Mouse (Mus musculus) thymus, postnatal 4 days (tissue): Measurements from ENCODE around the gene Atg9b.
A peak's percentile ranks its signal among the peaks of the same experiment; 100 is the strongest.

Experiments used
- DNase-seq: peaks from one replicate; pipeline ENCODE4 v3.0.0; 2021

Atg9b gene

DNA sequence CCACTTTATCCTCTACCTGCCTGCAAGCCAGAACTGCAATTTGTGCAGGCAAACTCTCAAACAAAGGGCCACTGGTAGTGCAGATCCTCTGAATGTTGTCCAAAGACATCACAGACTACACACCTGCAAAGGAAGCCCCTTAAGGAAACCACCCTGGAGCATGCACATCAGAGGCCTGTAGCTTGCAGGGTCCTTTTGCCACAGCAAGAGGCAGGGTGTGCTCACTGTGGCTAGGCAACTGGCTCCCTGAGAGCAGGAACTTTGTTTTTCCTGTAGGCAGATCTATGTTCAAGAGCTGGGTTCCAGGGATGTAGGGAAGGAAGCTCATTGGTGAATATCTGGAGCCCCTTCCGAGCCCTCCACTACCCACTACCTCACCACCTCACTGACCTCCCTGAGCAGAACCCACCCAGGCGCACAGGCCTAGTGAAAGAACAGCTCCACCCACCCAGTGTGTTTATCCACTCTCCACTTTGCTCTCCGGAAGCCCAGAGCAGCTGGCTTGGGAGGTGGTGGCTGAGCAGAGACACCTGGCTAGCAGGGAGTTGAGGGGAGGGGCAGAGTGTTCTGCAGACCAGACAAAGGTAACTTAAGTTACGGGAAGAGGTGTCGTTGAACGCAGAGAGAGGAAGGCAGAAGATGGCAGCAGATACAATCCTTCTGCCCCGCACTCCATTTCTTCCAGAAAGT lies 44.6 kb downstream of the Atg9b start:
- DNase-seq = peak; percentile 64

DNA sequence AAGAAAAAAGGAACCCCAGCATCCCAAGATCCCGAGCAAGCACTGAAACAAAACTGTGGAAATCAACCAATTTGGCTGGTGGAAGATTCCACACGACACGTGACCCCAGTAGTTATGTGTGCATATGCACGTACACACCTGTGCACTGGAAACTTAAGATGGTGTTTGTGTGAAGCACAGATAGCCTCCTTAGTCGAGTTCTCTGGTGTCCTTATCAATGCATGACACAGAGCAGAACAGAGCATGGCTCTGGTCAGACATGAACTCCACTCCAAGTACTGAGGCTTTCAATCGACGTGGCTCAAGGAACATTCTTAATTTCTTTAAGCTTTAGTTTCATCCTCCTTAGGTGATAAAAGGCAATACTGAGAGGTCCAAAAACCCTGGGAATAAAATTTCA lies 45.6 kb downstream of the Atg9b start:
- no peak for DNase-seq

DNA sequence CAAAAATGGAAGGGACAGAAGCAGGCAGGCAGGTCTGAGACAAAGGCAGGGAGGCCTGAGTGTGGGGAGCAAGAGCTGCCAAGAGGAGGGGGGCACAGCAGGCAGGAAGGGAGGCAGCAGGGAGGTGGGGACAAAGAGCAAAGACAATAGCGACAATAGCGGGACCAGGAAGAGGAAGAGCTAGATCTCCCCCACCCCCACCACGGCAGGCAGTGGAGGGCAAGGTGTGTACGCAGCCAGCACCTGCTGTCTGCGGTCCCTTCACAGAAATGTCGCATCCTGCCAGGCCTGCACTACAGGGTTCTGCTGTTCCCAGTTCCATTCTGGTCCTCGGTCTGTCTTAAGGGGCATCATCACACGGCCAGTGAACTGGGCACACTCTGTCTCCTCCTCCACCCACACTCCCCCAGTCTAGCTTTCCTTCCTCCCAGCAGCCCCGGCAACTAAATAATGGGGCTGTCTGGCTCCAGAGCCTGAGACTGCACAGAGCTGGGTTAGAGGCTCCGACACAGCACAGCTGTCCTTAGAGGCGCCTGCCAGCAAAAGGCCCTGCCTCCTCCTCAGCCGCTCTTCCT lies 47.4 kb downstream of the Atg9b start:
- DNase-seq = peak; percentile 90

DNA sequence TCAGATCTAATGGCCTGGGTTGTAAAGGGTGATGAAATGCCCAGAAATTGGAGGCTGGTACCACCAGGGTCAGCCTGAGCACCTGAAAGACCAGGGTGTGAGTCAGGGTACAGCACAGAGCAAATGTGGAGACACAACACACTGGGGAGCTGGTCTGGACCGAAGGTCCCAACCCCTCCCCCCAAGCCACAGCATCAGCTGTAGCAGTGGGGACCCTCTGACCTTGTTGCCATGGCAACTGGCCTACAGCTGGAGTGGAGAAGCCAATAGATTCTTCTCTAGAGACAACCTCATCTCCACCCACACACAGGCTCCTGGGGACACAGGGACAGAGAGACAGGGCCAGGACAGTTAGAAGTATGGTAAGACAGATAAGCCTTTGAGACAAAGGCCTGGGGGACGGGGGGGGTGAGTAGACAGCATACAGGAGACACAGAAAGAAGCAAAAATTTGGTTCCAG lies 47.9 kb downstream of the Atg9b start:
- peak; percentile 71 for DNase-seq

DNA sequence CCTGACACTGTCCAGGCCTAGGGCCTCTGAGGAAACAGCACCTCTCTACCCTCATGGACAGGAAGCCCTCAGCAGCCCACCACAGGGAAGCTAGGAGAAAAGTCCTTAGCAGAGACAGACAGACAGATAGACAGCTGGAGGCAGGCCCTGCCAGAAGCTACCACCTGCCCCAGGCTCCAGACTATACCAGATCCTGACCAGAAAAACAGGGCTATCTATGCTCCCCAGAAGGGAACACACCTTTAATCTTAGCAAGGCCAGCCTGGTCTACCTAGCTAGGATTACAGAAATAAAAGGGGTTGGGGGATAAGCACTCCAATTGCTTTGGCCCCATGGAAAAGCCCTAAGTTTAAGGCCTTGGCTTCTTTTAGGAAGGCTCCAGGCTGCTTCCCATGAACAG lies 48.6 kb downstream of the Atg9b start:
- DNase-seq = no peak

DNA sequence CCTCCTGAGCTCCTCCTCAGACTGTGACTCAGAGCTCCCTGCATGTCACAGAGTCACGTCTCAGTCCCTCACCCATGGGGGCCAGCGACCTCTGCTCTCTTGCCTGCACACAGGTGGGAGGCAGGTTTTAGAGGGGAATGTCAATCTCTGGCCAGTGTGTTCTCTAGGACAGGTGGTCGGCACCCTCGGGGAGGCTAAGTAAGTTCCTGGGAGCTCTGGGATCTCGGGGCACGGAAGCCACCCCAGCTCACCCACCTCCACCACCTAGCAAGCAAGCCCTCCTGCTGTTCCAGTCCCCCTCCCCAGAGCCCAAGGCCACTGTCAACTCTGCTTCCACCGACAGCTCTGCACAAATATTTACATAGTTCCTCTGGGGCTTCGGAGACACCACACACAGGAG lies 49.0 kb downstream of the Atg9b start:
- DNase-seq = no peak

DNA sequence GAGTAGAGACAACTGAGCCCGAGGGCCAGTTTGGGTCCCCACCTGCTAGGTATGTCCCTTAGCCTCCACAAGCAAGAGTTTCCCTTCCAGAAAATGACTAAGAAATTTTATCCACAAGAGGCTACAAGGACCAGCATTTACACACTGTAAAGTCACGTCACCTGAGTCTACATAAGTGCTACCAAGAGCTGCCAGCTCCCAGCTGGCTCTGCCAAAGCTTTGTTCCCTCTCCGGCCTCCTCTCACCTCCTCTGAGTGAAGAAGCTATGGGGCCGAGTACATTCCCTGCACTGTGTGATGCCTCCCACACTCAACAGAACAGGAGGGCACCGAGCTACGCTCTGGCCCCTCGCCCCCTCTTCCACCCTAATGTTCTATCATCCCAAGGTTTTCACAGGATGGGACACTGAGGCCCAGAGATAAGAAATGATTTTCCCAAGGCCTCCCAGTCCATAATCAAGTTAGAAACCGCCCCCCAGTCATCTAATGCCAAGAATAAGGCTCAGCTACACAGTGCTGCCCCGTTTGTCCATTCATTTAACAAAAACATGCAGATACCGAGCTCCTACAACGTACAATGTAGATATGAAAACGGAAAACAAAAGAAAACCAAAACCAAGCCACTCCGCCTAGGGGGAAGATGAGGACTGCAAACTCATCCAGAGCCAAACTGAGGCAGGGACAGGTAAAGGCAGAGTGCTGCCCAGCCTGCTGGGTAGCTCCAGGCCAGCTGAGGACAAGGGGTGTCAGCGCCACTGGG lies 49.6 kb downstream of the Atg9b start:
- DNase-seq = no peak

DNA sequence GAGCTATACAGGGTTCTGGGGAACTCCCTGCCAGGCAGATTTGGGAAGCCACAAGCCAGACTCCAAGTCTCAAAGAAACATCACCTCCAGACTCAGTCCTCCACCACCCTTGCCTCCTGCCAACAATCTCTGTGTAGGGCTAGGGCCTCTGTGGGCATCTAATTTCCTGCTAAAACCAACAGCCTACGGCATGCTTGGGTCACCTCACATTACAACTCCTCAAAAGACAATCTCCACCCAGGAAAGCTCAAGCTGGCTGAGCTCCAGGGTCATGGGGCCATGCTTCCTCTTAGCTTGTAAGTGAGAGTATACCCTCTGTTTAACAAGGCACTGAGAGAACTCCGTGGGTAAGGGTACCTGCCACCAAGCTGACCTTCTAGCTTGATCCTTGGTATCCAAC lies 54.1 kb downstream of the Atg9b start:
- DNase-seq = no peak

DNA sequence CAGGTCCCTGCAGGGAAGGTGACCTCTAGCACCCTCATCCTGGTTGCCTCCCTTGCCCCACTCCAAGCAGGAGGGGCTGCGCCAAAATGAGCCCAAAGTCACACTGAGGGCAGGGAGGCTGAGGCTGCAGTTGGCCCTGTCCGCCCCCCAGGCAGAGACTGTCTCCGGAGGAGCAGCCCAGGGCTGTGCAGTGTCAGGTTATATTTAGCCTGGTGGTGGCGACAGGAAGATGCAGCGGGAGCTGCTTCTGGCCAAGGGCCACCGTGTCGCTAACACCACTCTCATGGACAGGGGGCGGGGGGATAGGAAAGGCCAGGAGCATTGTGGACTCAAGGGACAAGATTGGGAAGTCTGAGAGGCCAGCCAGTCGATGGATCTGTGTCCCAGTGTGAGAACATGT lies 54.6 kb downstream of the Atg9b start:
- DNase-seq = no peak

DNA sequence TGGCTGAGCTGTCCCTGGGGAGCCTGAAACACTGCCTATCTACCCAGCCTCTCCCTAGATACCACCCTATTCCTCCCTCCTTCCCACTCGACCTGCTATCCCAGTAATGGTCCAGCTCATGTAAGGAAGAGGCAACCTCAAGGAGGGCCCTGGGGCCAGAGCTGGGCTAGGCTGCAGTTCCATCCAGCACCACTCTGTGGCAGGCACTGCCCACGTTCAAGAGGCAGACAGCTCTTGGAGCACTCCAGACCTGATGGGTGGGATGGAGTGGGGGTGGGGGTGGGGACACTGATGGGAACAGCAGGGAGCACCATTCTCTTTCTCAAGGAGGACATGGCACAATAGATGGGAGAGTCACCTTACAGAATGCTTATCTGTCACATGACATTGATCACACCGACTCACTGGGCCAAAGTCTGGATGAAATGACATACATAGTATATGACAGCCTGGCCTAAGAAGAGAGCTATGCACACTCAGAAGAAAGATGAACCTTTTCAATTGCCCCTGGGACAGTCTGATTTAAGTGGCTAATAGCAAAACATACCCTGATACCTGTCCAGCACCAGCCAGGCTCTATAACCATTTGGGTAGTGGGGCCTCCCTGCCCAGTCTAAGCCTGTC lies 55.9 kb downstream of the Atg9b start:
- DNase-seq = peak; percentile 75

DNA sequence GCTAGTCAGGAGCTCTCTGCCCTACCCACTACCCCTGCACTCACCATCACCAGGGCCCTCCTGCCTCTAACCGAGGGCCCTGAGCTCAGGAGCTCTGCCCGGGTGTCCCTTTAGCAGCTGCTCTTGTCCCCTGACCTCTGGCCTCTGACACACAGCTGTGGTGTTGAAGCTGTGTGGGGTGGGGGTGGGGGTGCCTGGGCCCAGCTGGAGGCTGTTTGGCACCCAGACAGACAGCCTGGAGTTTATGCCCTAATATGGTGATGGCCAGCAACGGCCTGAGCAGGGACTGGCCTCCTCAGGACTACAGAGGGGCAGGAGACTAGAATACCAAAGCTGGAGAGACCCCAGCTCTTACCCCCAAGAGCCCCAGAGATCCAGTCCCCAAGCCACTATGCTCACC lies 57.2 kb downstream of the Atg9b start:
- no peak for DNase-seq
